Mouse (Mus musculus) kidney, adult 2 months (tissue): ENCODE data around the gene Aco2.

Experiments used
- CTCF ChIP-seq: fragments of 200-500 bp; conservative IDR thresholded peaks from 2 replicates; pipeline ENCODE4 v1.5.1; 2011; ENCODE audit warnings: low read depth, mild to moderate bottlenecking, control low read depth, low read length, moderate library complexity, mixed read lengths; ENCODE audit not compliant: insufficient read depth, insufficient read length
- POLR2A ChIP-seq: fragments of 200-500 bp; IDR thresholded peaks from one replicate; pipeline ENCODE4 v1.6.1; 2011; ENCODE audit warnings: low read depth, low read length, control low read depth

GRCm38 (mm10) chr15:81952310-81952709 lies 80.2 kb downstream of the Aco2 start:
- no peak for TF ChIP-seq POLR2A
- no peak for TF ChIP-seq CTCF
